Mouse (Mus musculus) embryonic stem cell, embryonic (primary cell): ENCODE results near the gene Lrrc8e.

Experiments used
- CTCF ChIA-PET, 4 experiments: fragments of 300-600 bp in 2 of 4; fragments of 350-600 bp in 2 of 4; sonication (Branson Sonifier 250); formaldehyde crosslinking; loops; one replicate each; lab custom pipeline; 2022; ENCODE audit warnings: inconsistent platforms in 2 of 4; lab: Charles Lee
- POLR2A ChIA-PET, 4 experiments: fragments of 300-600 bp in 2 of 4; fragments of 350-600 bp in 2 of 4; sonication (Branson Sonifier 250); formaldehyde crosslinking; loops; one replicate each; lab custom pipeline; 2022; ENCODE audit warnings: antibody characterized with exemption in 4 of 4, inconsistent platforms in 1 of 4; lab: Charles Lee

Lrrc8e gene

DNA sequence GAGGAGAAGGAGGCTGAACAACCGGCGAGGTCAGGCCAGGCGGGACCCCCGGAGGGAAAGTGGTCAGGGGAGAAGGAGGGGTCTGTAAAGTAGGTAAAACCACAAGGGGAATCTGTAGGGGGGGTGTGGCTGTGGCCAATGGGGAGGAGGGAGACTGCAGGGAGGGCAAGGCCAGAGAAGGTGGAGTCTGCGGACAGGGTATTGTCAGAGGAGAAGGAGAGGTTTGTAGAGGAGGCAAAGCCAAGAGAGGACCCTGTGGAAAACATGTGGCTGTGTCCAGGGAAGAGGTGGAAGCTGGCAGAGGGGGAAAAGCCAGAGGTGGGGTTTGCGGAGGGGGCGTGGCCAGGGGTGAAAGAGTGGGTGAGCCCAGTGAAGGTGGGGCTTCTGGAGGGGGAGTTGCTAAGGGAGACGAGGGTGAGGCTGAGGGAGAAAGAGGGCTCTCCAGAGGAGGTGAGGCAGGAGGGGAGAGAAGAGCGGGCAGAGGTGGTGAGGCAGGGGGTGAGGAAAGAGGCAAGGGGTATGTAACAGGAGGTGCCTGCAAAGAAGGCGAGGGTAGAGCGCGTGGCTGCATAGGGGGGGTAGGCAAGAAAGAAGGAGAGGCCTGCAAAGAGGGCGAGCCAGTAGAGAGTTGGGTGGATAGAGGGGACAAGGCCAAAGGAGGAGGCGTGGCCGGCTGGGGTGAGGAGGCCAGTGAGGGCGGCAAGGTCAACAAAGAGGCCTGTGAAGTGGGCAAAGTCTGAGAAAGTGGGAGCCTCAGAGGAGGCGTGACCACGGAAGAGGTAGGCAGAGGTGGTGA, 13.2 kb upstream of the Lrrc8e start:
- ChIA-PET POLR2A (interaction anchor here in 3 of 4 experiments (0.7 to 5.6 kb wide), 19 partner anchors 7 to 614 kb away, joined by 3 to 51 read pairs (median 4); partner anchors contain the start of genes Gm49320 (in 2 of the 3), Map2k7 (in 2 of the 3), Evi5l (in 1 of the 3) and Lrrc8e (in 1 of the 3)), CTCF (interaction anchor here in 3 of 4 experiments (0.6 to 1.6 kb wide), 9 partner anchors 8 to 737 kb away, joined by 3 to 6 read pairs (median 4); partner anchors contain the start of genes Gm49320 (in 1 of the 3) and Map2k7 (in 1 of the 3))

GRCm38 (mm10) chr8:4214006-4214980, 12.3 kb upstream of the Lrrc8e start:
- POLR2A ChIA-PET = interaction anchor here in 3 of 4 experiments (0.6 to 5.6 kb wide), 18 partner anchors 8 to 76 kb away, joined by 3 to 51 read pairs (median 4); partner anchors contain the start of genes Map2k7 (in 2 of the 3), Gm49320 (in 1 of the 3), Lrrc8e (in 1 of the 3) and Snapc2 (in 1 of the 3)
- CTCF ChIA-PET = interaction anchor here in 3 of 4 experiments (0.9 to 1.6 kb wide), 9 partner anchors 8 to 538 kb away, joined by 3 to 5 read pairs (median 4); partner anchors contain the start of genes Gm49320 (in 1 of the 3), Map2k7 (in 1 of the 3) and Trappc5 (in 1 of the 3)

- ChIA-PET POLR2A (interaction anchor here in 3 of 4 experiments (0.8 to 5.6 kb wide), 14 partner anchors 10 to 397 kb away, joined by 3 to 51 read pairs (median 5); partner anchors contain the start of genes Map2k7 (in 2 of the 3), Zfp958 (in 2 of the 3), Gm49320 (in 1 of the 3) and Timm44 (in 1 of the 3)), CTCF (interaction anchor here in 1 of 4 experiments (1.1 kb wide), 1 partner anchor 47 kb away, joined by 3 read pairs; no protein-coding TSS in a partner anchor)
Observed at GRCm38 (mm10) chr8:4216296-4216695, 10.3 kb upstream of the Lrrc8e start.

DNA sequence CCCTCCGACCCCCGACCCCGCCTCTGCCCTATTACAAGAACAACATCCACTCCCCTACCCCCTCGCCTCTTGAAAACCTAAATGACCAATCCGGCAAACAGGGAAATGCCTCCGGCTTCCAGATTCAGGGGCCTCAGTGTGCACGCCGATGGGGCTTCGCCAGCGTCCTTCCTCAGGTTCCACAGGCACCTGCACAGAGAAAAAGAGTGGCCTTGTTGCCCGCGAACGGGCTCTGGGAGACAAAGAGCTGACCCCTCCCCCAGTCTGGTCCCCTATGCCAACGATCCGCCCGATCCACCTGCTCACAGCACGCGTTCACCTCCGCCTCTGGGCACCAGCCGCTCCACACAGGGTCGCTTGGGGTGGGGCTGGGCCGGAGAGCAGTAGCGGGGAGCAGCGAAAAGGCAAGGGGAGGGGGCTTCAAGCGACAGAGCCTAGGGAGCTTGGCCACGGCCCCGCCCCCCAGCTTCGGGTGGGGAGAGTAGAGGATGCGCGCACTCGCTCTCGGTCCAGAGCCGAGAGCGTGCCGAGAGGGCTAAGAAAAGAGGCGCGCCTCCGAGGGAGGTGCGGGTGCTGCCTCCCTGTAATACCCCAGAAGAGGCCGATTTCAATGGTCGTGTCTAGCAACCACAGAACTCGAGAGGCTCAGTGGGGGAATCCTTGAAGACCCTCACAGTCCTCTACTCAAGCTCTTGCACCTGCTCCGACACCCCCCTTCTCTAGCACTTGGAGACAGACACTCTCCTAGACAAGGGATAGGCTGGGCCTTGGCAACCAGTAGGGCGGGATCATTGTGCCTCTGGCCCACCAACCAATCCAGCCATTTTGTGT, 9.6 kb upstream of the Lrrc8e start, which contains the start of gene Prr36:
TSS of gene Prr36 (minus strand) at position 669 of the 831 bp plus-strand sequence.
- ChIA-PET CTCF (interaction anchor here (0.5 to 1.7 kb wide), 14 partner anchors 10 to 571 kb away, joined by 3 to 7 read pairs (median 3); partner anchors contain the start of genes Gm49320 (in 1 of the 4), Lrrc8e (in 1 of the 4) and Map2k7 (in 1 of the 4)), POLR2A (interaction anchor here (0.6 to 5.6 kb wide), 27 partner anchors 10 to 576 kb away, joined by 3 to 51 read pairs (median 4); partner anchors contain the start of genes Gm49320 (in 3 of the 4), Map2k7 (in 3 of the 4), Zfp958 (in 2 of the 4) and Evi5l (in 1 of the 4))

- ChIA-PET POLR2A (interaction anchor here in 1 of 4 experiments (1.3 kb wide), 1 partner anchor 18 kb away, joined by 7 read pairs; the partner anchor contains the start of genes Gm49320 and Map2k7), CTCF (interaction anchor here in 1 of 4 experiments (1.7 kb wide), 1 partner anchor 19 kb away, joined by 3 read pairs; the partner anchor contains the start of genes Gm49320 and Map2k7)
Observed at GRCm38 (mm10) chr8:4219617-4220016, 7.0 kb upstream of the Lrrc8e start.

- ChIA-PET CTCF (interaction anchor here in 1 of 4 experiments (1.7 kb wide), 1 partner anchor 29 kb away, joined by 6 read pairs; no protein-coding TSS in a partner anchor), POLR2A (interaction anchor here in 1 of 4 experiments (1.0 to 2.5 kb wide), 2 partner anchors 9 to 13 kb away, joined by 5 to 11 read pairs; no protein-coding TSS in a partner anchor)
Observed at GRCm38 (mm10) chr8:4222059-4222458, 4.6 kb upstream of the Lrrc8e start.

DNA sequence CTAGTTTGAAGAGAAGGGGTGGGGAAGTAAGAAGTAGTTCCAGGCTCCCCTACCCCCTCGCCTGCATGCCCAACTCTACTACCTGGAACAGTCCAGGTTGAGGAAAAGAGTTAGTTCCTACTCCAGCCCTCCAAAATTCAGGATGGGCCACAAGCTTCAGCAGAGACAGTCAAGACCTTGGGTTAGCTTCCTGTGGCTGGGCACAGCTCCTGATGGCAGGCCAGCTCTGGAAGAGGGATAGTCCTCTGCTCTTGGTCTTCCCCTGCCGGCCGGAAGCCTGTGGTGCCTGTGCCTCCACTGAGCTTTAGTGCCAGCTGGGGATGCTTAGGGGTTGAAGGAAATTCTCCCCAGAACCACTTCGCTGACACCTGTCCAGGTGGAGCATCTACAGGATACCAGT, 304 bp upstream of the Lrrc8e start:
- CTCF ChIA-PET = interaction anchor here in 1 of 4 experiments (1.6 to 2.2 kb wide), 2 partner anchors 9 to 24 kb away, joined by 4 to 6 read pairs; partner anchors contain the start of gene Prr36
- POLR2A ChIA-PET = interaction anchor here (0.9 to 4.9 kb wide), 7 partner anchors 9 to 21 kb away, joined by 3 to 47 read pairs (median 5); partner anchors contain the start of genes Gm49320 (in 3 of the 4), Map2k7 (in 3 of the 4) and Prr36 (in 1 of the 4)

DNA sequence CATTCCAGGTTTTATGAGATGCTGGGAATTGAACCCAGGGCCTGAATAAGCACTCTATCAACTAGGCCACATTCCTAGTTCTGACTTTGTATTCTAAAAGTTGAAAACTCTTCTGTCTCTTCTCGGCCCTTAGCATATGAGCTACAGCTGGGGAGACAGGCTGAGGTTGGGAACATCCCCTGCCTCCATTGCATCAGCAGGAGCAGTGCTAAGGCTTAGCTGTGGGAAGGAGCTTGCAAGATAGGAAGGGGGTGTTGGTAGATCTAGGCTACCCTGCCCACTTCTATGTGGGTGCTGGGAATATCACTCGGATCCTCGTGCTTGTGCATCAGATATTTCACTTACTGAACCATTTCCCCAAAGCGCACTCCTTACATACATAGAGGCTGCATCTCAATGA, 1.3 kb downstream of the Lrrc8e start:
- CTCF ChIA-PET = interaction anchor here in 3 of 4 experiments (0.7 to 2.2 kb wide), 6 partner anchors 11 to 35 kb away, joined by 3 to 6 read pairs (median 4); partner anchors contain the start of gene Prr36 (in 1 of the 3)
- POLR2A ChIA-PET = interaction anchor here (0.8 to 4.9 kb wide), 16 partner anchors 9 to 120 kb away, joined by 3 to 47 read pairs (median 4); partner anchors contain the start of genes Gm49320 (in 3 of the 4), Map2k7 (in 3 of the 4) and Prr36 (in 2 of the 4)

- CTCF ChIA-PET = interaction anchor here in 1 of 4 experiments (1.1 kb wide), 1 partner anchor 23 kb away, joined by 4 read pairs; no protein-coding TSS in a partner anchor
- POLR2A ChIA-PET = interaction anchor here in 2 of 4 experiments (0.7 to 4.9 kb wide), 7 partner anchors 8 to 384 kb away, joined by 3 to 47 read pairs (median 3); partner anchors contain the start of genes Gm49320 (in 1 of the 2) and Map2k7 (in 1 of the 2)
Observed at GRCm38 (mm10) chr8:4229784-4230183, 3.2 kb downstream of the Lrrc8e start.

GRCm38 (mm10) chr8:4230612-4231351, 4.2 kb downstream of the Lrrc8e start:
- ChIA-PET CTCF (interaction anchor here in 2 of 4 experiments (0.9 to 1.4 kb wide), 4 partner anchors 24 to 38 kb away, joined by 4 to 7 read pairs (median 4); no protein-coding TSS in a partner anchor), POLR2A (interaction anchor here in 2 of 4 experiments (0.8 to 4.0 kb wide), 10 partner anchors 10 to 383 kb away, joined by 3 to 11 read pairs (median 3); partner anchors contain the start of gene Prr36 (in 1 of the 2))

GRCm38 (mm10) chr8:4237814-4238433, 11.3 kb downstream of the Lrrc8e start:
- ChIA-PET POLR2A (interaction anchor here (0.7 to 6.5 kb wide), 44 partner anchors 10 to 658 kb away, joined by 3 to 61 read pairs (median 6); partner anchors contain the start of genes Lrrc8e (in 3 of the 4), Prr36 (in 3 of the 4), Snapc2 (in 3 of the 4) and Tgfbr3l (in 2 of the 4)), CTCF (interaction anchor here (0.5 to 2.4 kb wide), 22 partner anchors 11 to 641 kb away, joined by 3 to 13 read pairs (median 4); partner anchors contain the start of genes Ctxn1 (in 3 of the 4), Snapc2 (in 2 of the 4) and Prr36 (in 1 of the 4))

DNA sequence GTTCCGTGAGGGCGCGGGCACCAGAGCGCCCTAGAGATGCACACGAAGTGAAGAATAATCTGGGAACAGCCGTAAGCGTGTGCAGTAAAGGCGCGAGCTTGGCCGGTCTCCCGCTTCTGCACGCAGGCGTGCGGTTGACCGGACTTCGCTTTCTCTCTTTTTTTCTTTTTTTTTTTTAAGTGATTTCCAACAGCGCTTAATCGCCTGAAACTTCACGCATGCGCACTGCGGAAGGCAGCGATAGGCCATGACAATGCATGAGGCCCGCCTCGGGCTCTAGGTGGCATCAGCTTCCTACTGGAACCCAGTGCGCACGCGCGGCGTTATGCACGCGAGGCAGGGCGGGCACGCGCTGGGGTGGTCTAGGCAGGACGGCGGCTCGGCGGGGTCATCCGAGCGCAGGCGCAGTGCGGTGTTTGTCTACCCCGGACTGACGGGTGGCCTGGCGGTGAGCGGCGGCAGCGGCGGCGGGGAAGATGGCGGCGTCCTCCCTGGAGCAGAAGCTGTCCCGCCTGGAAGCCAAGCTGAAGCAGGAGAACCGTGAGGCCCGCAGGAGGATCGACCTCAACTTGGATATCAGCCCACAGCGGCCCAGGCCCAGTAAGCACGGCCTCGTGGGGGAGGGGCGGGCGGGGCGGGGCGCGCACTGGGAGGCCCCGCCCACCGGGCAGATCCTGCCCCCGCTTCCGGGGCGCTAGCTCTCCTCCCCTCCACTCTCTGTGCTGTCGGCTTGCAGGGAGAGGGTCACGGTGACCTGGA, 12.0 kb downstream of the Lrrc8e start, which contains the start of the genes Map2k7 and Gm49320:
TSS of gene Map2k7 (plus strand) at position 307 of the 759 bp plus-strand sequence.
TSS of gene Gm49320 (plus strand) at position 432 of the 759 bp plus-strand sequence.
- POLR2A ChIA-PET = interaction anchor here (0.6 to 6.5 kb wide), 56 partner anchors 9 to 659 kb away, joined by 3 to 61 read pairs (median 5); partner anchors contain the start of genes Lrrc8e (in 3 of the 4), Prr36 (in 3 of the 4), Snapc2 (in 3 of the 4) and Ctxn1 (in 2 of the 4)

More for the DNA sequence above, 12.0 kb downstream of the Lrrc8e start, which contains the start of the genes Map2k7 and Gm49320:
- CTCF ChIA-PET = interaction anchor here (0.6 to 2.4 kb wide), 27 partner anchors 9 to 562 kb away, joined by 3 to 13 read pairs (median 5); partner anchors contain the start of genes Ctxn1 (in 3 of the 4), Snapc2 (in 2 of the 4) and Prr36 (in 1 of the 4)
